Mouse (Mus musculus): ENCODE results near the gene Impdh1. TPM values are rescaled to one million over a fixed set of nuclear protein-coding genes. Genes with fewer than 3 reads are reported as not detected.

The Impdh1 gene
- polyA plus RNA-seq, 1 experiment from 2014 or later = 7.3 TPM

DNA sequence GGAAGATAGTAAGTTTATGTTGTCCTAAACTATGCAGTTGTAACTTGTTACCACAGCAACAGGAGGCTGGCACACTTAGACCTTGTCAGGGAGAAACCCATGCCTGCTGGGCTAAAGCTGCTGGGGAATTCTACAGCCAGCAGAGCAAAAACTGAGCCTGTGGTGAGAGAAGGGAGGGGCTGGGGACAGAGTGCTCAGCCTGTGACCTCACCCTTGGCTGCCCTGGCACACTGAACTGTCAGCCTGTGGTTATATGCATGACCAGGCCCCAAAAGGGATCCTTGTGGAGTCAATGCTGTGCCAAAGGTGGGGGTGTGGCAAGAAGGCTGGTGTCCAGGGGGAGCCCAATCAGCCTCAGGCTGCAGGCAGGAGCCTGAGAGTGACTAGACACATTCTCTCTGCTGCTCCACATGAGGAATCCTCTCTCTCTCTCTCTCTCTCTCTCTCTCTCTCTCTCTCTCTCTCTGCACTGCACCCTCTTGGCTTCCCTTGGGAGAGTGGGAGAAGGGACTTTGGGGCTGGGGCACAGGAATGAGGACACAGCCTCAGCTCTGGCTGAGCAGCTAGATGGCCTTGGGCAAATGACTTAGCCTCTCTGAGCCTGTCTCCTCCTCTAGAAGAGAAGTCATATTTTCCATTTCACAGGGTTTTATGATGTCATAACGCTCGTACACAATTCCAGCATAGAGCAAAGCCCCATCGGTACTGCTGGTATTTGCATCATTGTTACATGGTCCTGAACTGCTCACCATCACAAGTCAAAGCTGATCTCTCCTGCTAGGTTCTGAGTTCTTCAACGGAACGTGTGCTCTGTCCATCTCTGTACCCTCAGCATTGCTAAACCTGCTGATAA lies 20.1 kb downstream of the Impdh1 start:
- WGBS (ENCODE audit: insufficient replicate concordance) = 62% methylated on average over 5 of the region's 5 CpGs
- no peak for TF ChIP-seq CTCF (IDR thresholded peaks at IDR 0.05; ENCODE audit: low read depth)
- no peak for TF ChIP-seq EP300 (IDR thresholded peaks at IDR 0.05; ENCODE audit: low read depth)
- ATAC-seq (no peak), DNase-seq (peak; percentile 15)
- Histone ChIP-seq H3K36me3 (replicated peaks; ENCODE audit: insufficient read depth, low read length) (no peaks in the 10 kb centered on the region), H3K27ac (ENCODE audit: low read depth) (no peak overlapping the region), H3K4me1 (ENCODE audit: insufficient read depth) (peaks cover 4% of the 10 kb centered on the region; the same call in 1 of the 2 replicates), H3K9me3 (ENCODE audit: low read length) (no peaks in the 10 kb centered on the region), H3K4me2 (ENCODE audit: low read depth, low read length) (no peak overlapping the region), H3K27me3 (ENCODE audit: insufficient read depth, low read length) (no peaks in the 10 kb centered on the region; the same call in 1 of the 2 replicates), H3K9ac (replicated peaks) (no peak overlapping the region), H3K4me3 (ENCODE audit: low read depth, low read length) (no peak overlapping the region)

DNA sequence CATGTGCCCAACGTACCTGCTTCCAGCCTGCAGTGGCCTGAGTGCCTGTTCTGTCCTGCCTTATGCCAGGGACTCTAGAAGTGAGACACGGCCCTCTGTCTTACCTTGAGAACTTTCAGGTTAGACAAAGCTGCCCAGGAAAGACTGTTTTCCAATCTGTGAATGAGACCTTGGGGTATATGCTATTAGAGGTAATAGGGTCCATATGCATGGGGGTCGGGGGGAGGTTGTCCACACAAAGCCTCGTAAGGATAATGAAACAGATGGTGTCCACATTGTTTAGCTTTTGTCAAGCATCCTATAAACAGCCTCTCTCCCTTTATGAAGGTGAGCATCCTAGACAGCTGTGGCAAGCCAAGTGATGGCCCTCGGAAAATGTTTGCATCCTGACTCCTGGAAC lies 21.0 kb downstream of the Impdh1 start:
- no peak for TF ChIP-seq CTCF (IDR thresholded peaks at IDR 0.05; ENCODE audit: low read depth)
- TF ChIP-seq EP300 (IDR thresholded peaks at IDR 0.05; ENCODE audit: low read depth) = no peak
- WGBS (ENCODE audit: insufficient replicate concordance) = 73% methylated on average over 5 of the region's 5 CpGs
- H3K36me3 ChIP-seq (replicated peaks; ENCODE audit: insufficient read depth, low read length) = no peaks in the 10 kb centered on the region

DNA sequence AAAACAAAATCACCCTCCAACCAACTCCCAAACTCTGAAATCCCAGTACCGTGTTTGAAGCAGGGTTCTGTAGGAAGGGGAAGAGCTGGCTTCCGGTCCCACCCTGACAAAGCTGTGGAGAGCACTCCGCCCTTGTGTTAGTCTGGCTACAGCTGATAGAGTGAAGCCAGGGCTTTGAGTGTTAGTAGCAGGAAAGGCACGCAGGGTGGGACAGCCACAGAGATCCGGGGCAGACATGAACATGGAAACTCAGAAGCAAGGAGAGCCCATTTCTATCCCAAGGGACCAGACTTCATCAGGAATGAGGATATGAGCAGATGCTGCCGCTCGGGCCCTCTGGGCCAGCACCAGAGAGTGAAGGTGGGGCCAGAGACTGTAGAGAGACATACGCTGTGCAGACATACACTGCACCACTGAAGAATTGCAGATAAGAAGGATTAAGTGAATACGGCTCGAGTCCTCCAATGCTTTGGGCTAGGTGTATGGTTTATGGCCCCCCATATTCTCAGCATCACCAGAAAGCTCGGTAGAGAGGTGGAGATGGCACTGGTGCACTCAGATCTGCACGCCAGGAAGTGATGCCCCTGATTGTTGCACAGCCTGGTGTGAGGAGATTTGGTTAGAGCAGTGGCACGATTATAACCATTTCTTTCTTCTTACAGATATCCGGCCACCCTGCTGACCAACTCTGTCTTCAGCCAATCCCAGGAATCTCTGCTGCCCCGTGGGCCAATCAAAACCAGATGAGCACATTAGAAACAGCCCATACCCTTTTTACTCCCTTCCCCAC lies 22.0 kb downstream of the Impdh1 start:
- TF ChIP-seq CTCF (IDR thresholded peaks at IDR 0.05; ENCODE audit: low read depth) (no peak), EP300 (IDR thresholded peaks at IDR 0.05; ENCODE audit: low read depth) (no peak)
- DNase-seq (peak; percentile 13), ATAC-seq (no peak)
- Histone ChIP-seq H3K27ac (ENCODE audit: low read depth) (no peak overlapping the region), H3K36me3 (replicated peaks; ENCODE audit: insufficient read depth, low read length) (no peaks in the 10 kb centered on the region), H3K4me3 (ENCODE audit: low read depth, low read length) (no peak overlapping the region), H3K4me1 (ENCODE audit: insufficient read depth) (peaks cover 4% of the 10 kb centered on the region; the same call in 1 of the 2 replicates), H3K9me3 (ENCODE audit: low read length) (no peaks in the 10 kb centered on the region), H3K9ac (replicated peaks) (no peak overlapping the region), H3K4me2 (ENCODE audit: low read depth, low read length) (no peak overlapping the region), H3K27me3 (ENCODE audit: insufficient read depth, low read length) (no peaks in the 10 kb centered on the region; the same call in 1 of the 2 replicates)
- 41% methylated on average over 15 of the region's 15 CpGs for WGBS (ENCODE audit: insufficient replicate concordance)

More for the DNA sequence above, 21.0 kb downstream of the Impdh1 start:
- Histone ChIP-seq H3K27ac (ENCODE audit: low read depth) (no peak overlapping the region), H3K9ac (replicated peaks) (no peak overlapping the region), H3K4me1 (ENCODE audit: insufficient read depth) (peaks cover 4% of the 10 kb centered on the region; the same call in 1 of the 2 replicates), H3K9me3 (ENCODE audit: low read length) (no peaks in the 10 kb centered on the region), H3K4me3 (ENCODE audit: low read depth, low read length) (no peak overlapping the region), H3K4me2 (ENCODE audit: low read depth, low read length) (no peak overlapping the region), H3K27me3 (ENCODE audit: insufficient read depth, low read length) (no peaks in the 10 kb centered on the region; the same call in 1 of the 2 replicates)
- DNase-seq = peak; percentile 3
- no peak for ATAC-seq

DNA sequence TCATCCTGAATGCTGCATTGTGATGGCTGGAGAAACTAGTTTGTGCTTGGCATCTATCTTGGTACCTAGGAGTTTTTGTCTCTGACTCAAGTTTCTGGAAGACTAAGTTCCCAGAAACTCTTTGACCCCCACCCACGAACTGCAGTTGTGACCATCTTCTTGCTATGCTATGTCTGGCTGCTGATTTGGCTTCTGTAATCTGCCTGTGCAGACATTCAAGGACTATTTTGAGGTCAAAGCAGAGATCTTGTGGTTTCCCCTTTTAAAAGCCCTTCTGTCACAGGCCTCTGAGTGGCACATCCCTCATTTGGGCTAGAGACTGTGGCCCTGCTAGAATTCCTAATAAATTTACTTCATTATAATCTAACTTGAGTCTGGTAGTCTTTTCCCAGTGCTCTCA lies 28.2 kb downstream of the Impdh1 start:
- Histone ChIP-seq H3K9me3 (ENCODE audit: low read length) (no peaks in the 10 kb centered on the region), H3K4me3 (ENCODE audit: low read depth, low read length) (no peak overlapping the region), H3K4me1 (ENCODE audit: insufficient read depth) (no peaks in the 10 kb centered on the region), H3K27ac (ENCODE audit: low read depth) (no peak overlapping the region), H3K36me3 (replicated peaks; ENCODE audit: insufficient read depth, low read length) (no peaks in the 10 kb centered on the region), H3K9ac (replicated peaks) (no peak overlapping the region), H3K27me3 (ENCODE audit: insufficient read depth, low read length) (no peaks in the 10 kb centered on the region), H3K4me2 (ENCODE audit: low read depth, low read length) (no peak overlapping the region)
- no peak for ATAC-seq
- TF ChIP-seq EP300 (IDR thresholded peaks at IDR 0.05; ENCODE audit: low read depth) (no peak; the same call in 1 of the 2 replicates), CTCF (IDR thresholded peaks at IDR 0.05; ENCODE audit: low read depth) (no peak)
- WGBS (ENCODE audit: insufficient replicate concordance) = 25% methylated on average over 1 of the region's 1 CpGs
- peak; percentile 4 for DNase-seq

DNA sequence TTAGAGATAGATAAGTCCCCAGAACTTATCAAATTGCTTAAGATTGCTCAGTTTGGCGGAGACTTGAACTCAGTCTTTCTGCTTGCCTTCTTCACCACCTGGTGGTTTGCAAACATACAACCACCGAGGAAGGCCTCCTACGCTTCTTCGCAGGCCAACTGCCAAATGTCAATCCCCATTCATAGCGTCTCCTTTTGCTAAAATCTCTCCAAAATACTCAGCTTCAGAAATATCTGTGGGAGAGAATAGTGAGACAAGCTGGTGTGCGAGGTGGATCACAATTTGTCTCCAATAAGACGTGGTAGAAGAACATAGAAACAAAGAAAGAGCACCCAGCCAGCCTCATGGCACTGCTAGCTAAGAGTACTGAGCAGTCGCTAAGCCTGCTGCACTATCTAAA lies 36.3 kb downstream of the Impdh1 start:
- H3K9me3 ChIP-seq (ENCODE audit: low read length) = no peaks in the 10 kb centered on the region
- H3K36me3 ChIP-seq (replicated peaks; ENCODE audit: insufficient read depth, low read length) = no peaks in the 10 kb centered on the region
- no peak overlapping the region for H3K9ac ChIP-seq (replicated peaks)
- DNase-seq = no peak
- no peak overlapping the region for H3K27ac ChIP-seq (ENCODE audit: low read depth)
- WGBS (ENCODE audit: insufficient replicate concordance) = 45% methylated on average over 8 of the region's 8 CpGs
- H3K27me3 ChIP-seq (ENCODE audit: insufficient read depth, low read length) = peaks cover 60% of the 10 kb centered on the region
- no peak for ATAC-seq
- H3K4me3 ChIP-seq (ENCODE audit: low read depth, low read length) = peak overlapping the region; percentile 52
- TF ChIP-seq EP300 (IDR thresholded peaks at IDR 0.05; ENCODE audit: low read depth) (no peak), CTCF (IDR thresholded peaks at IDR 0.05; ENCODE audit: low read depth) (no peak)
- no peaks in the 10 kb centered on the region for H3K4me1 ChIP-seq (ENCODE audit: insufficient read depth)
- H3K4me2 ChIP-seq (ENCODE audit: low read depth, low read length) = peak overlapping the region; percentile 81; the same call in 1 of the 2 replicates
